Mouse (Mus musculus) left cerebral cortex, postnatal 10 days (tissue): Measurements from ENCODE around the gene Dnajc21. TPM values are rescaled to one million over a fixed set of nuclear protein-coding genes. Genes with fewer than 3 reads are reported as not detected.
"Not testable (repeated sequence)": the region's sequence is repeated elsewhere in the genome, so short reads cannot be mapped to it uniquely, and the experiment has no call there.

Experiments
- DNase-seq, 2 experiments: peaks; one replicate each; pipeline ENCODE4 v3.0.0; 2021 to 2022; ENCODE audit warnings: low spot score in 2 of 2, mixed read lengths in 1 of 2; ENCODE audit errors: extremely low spot score in 1 of 2
- intact Hi-C: fragments of 180-260 bp; cut with DNase I; formaldehyde crosslinking; loops from one replicate; pipeline ENCODE4 v1.15.1; 2025
- total RNA-seq, 2 experiments: library from RNA; stranded (reverse); gene quantifications; 2 replicates each; pipeline ENCODE4 v1.2.3; 2021

Gene Dnajc21
- total RNA-seq = 10 to 100 TPM; 12.2 to 12.6 TPM

DNA sequence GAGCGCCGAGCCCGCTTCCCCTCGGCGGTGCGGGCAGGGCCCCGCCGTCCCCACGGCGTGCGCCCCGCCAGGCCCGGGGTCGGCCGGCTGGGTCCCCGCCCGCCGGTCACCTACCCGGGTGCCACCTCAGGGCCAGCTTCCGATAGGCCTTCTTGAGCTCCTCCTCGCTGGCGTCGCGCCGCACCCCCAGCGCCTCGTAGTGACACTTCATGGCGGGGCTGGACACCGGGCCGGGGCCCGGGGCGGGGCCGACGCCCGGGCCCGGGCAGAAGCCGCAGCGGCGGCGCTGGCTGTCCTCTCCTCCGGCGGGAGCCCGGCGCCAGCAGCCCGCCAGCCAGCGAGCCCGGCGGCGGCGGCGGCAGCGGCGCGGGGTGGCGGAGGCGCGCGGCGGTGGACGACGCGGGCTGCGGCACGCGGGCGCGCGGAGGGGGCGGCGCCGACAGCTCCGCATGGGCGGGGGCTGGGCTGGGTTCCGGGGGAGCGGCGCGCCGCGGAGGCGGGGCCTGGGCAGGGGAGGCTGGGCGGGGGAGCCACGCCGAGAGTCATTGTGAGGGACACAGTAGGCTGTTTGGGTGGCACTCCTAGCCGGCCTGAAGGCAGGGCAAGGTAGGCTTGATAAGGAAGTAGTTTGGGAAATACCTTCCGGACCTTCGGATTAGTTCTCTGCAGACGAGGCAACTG lies at the start of gene Dnajc21:
TSS of gene Dnajc21 (minus strand) at position 366 of the 681 bp plus-strand sequence.
- peak; percentile 42 to 91 for DNase-seq
- intact Hi-C loops = no loop called here

- intact Hi-C loops = no loop called here
- DNase-seq = no peak
These were observed 44.9 kb upstream of the Dnajc21 start for GRCm38 (mm10) chr15:10515166-10515565.

DNA sequence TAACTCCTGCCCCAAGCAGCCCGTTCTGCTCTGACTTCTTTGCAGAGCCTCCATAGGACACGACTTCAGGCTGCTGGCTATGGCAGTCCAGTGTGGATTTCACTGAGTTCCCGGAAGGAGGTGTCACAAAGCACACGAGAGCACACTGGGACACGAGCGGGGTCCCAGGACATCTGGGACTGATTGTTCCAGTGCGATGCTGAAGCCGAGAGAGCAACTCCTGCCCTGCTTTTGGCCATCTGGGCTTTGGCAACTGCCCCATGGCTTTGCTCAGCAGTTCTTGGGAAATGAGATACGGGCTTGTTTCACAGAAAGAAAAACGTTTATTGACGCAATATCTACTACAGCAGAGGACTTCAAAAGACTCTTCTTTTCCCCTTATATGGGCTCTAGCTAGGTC lies 35.8 kb upstream of the Dnajc21 start:
- intact Hi-C loops = loop anchor here (10.0 kb wide), 1 partner anchor 199 kb away; no protein-coding TSS in a partner anchor
- peak in 1 of 2 experiments; percentile 59 for DNase-seq

GRCm38 (mm10) chr15:10500838-10501719 lies 30.8 kb upstream of the Dnajc21 start:
- intact Hi-C loops = loop anchor here (1.0 to 10.0 kb wide), 3 partner anchors 204 to 400 kb away; no protein-coding TSS in a partner anchor

GRCm38 (mm10) chr15:10500035-10500434 lies 29.7 kb upstream of the Dnajc21 start:
- no peak for DNase-seq
- intact Hi-C loops = loop anchor here (2.0 to 10.0 kb wide), 2 partner anchors 205 to 401 kb away; no protein-coding TSS in a partner anchor

More at GRCm38 (mm10) chr15:10500838-10501719, 30.8 kb upstream of the Dnajc21 start:
- peak; percentile 53 to 63 for DNase-seq

DNA sequence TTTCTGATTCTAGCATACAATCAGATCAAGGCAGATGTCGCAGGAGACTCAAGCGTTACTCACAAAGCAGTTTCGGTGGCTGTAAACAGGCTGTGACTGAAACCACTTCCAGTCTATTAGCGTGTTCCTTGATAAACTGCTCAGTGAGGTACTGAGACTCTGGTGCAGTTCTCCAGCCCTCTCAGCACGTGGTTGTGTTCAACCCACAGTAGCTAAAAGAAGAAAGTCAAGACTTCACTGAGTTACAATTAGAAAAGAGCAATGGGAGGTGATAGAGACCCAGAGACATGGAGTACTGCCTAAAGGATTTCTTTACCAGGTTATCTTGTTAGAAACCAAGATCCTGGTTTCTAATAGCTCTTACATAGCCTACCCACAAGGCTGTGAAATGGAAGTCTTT lies 29.3 kb upstream of the Dnajc21 start:
- no peak for DNase-seq
- intact Hi-C loops = no loop called here

DNA sequence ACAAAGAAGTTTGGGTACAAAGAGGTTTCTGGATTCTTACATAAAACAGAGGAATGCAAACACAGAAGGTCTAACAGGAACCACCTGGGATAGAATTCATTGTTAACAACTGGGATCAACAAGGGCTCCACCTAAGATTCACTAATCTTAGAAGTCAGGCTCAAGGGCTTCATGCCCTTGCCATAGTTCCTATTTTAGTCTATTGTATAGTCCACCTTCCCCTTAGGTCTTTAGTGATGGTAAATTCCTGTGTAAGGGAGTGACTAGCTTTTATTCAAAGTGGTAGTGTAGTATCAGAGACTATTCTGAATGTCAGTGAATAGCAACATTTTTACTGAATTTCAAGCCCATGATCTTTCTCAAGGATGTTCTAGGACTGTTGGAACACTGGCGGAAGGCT lies 26.4 kb upstream of the Dnajc21 start:
- intact Hi-C loops, DNase-seq: not testable (repeated sequence)

DNA sequence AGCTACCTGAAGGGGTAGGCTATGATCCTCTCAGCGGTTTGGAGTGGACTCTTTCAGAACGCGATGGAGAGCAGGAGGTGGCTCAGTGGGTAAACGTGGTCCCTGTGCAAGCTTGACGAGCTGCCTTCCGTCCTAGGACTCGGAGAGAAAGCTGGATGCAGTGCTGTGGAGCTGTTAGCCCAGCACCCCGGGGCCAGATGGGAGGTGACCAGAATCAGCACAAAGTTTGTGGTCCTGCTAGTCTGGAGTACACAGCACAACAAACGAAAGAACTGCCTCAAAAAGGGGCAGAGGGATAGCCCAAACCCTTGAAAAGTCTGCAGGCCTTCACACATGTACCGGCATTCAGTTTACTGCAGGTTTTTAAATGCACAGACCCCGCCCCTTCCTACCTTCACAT lies 25.6 kb upstream of the Dnajc21 start:
- intact Hi-C loops = no loop called here

GRCm38 (mm10) chr15:10490101-10490500 lies 19.8 kb upstream of the Dnajc21 start:
- DNase-seq = no peak
- intact Hi-C loops = no loop called here

More for the DNA sequence above, 25.6 kb upstream of the Dnajc21 start:
- DNase-seq = no peak

DNA sequence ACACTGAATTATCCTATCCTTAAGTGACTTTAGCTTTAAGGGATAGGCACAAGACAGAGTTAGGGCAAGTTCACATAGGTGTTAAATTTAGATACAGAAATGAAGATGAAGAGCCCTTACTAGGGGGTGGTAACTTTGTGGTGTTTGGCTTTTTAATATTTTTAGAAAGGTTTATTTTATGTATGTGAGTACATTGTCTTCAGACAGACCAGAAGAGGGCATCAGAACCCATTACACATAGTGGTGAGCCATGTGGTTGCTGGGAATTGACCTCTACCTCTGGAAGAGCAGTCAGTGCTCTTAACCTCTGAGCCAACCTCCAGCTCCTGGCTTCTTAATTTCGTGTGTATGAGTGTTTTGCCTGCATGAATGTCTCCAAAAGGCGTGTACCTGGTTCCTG lies 16.9 kb upstream of the Dnajc21 start:
- intact Hi-C loops = loop anchor here (10.0 kb wide), 1 partner anchor 898 kb away; no protein-coding TSS in a partner anchor
- DNase-seq = no peak

DNA sequence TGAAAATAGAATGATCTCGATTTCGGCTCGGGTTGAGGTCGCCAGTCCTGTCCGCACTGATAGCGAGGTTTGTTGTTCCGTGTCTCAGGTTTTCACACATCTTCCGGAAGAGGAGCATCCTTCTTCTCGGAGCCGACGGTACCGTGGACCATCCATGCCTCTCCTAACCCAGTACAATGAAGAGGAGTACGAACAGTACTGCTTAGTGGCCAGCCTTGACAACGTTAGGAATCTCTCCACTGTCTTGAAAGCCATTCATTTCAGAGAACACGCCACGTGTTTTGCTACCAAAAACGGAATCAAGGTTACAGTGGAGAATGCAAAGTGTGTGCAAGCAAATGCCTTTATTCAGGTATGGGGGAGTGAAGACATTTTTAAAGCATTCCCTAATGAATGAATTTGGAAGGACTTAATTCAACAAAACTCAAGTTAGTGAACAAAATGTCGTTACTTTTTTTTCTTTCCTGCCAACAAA lies 16.1 kb upstream of the Dnajc21 start:
- DNase-seq = no peak
- intact Hi-C loops = loop anchor here (10.0 kb wide), 1 partner anchor 898 kb away; no protein-coding TSS in a partner anchor

DNA sequence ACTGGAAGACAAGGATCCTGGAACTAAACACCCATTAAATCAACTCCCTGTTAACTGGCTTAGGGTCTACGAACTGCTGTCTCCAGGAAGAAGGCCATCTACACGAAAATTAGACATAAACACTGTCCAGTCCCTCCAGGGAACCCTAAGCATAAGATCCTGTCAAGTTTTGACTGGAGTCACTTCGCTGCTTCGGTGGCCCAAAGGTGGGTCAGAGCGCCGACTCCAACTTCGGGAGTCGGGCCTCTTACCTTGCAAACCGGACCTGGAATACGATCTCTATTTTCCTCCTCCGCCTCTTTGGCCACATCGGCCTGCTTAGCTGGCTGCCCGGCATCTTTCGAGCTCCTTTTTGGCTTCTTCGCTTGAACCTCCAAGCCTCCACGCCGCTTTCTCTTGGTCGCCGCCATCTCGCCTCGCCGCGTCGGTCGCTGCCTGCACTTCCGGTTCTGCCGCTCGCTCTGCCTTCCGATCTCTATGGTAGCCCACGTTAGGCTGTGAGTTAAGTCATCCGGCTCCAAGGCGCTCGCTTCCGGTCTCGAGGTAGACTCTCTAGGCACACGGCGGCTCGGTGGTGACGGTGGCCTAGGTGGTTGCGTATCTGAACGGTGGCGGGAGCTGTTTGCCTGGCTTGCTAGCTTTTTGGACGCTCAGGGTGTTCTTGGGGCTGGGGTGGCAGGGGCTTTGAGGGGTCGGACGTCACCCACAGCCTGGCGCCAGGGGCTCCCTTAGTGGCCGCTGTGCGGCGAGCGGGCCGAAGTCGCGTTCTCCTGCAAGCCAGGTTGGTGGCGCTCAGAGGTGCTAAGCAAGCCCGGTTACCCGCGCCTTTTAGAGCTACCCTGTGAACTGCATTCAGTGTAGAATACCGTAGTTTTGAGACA lies 15.4 kb upstream of the Dnajc21 start, which contains the start of the genes Brix1 and Rad1:
TSS of gene Brix1 (minus strand) at position 464 of the 881 bp plus-strand sequence.
TSS of gene Rad1 (plus strand) at position 535 of the 881 bp plus-strand sequence.
- intact Hi-C loops = loop anchor here (10.0 kb wide), 1 partner anchor 899 kb away; no protein-coding TSS in a partner anchor
- peak; percentile 92 to 94 for DNase-seq

GRCm38 (mm10) chr15:10470941-10471340 lies 625 bp upstream of the Dnajc21 start:
- intact Hi-C loops = no loop called here
- DNase-seq = no peak

GRCm38 (mm10) chr15:10469641-10470150 lies 620 bp downstream of the Dnajc21 start:
- intact Hi-C loops = no loop called here
- peak in 1 of 2 experiments; percentile 19 for DNase-seq

- intact Hi-C loops = no loop called here
These were observed 1.6 kb downstream of the Dnajc21 start for GRCm38 (mm10) chr15:10468761-10469160.

DNA sequence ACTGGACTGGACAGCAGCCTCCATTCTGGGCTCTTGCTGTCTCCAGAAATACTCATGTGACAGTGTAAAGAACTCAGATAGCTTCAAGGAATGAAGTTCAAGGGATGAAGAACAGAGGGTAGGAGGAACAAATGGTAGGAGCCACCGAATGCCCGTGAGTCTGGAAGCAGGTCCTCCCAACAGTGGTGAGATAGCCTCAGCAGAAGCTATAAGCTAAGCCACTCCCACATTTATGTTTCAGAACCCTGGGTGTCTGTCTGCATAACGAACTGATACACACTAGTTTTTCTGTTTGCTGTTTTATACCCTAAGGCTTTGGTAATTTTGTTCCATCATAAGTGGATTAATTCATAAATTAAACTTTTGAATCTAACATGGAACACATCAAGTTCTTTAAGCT lies 5.6 kb downstream of the Dnajc21 start:
- intact Hi-C loops = no loop called here
- no peak for DNase-seq

More at GRCm38 (mm10) chr15:10468761-10469160, 1.6 kb downstream of the Dnajc21 start:
- DNase-seq = no peak

DNA sequence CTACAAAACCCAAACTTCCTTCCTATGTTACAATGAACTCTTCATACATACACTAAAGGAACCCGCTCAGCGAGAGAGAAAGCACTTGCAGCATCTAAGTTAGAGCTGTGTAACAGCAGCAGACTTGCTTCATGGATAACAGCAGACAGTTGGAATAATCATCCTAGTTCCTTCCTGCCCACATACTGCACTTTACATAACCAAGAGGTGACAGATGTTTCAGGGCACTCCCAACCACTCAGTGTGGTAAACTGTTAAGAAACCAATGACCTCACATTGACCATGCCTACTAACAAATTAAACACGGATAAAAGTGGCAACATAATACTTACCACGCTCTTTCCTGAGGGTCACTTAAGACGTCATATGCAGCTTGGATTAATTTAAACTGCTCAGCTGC lies 6.8 kb downstream of the Dnajc21 start:
- no peak for DNase-seq
- intact Hi-C loops = no loop called here

DNA sequence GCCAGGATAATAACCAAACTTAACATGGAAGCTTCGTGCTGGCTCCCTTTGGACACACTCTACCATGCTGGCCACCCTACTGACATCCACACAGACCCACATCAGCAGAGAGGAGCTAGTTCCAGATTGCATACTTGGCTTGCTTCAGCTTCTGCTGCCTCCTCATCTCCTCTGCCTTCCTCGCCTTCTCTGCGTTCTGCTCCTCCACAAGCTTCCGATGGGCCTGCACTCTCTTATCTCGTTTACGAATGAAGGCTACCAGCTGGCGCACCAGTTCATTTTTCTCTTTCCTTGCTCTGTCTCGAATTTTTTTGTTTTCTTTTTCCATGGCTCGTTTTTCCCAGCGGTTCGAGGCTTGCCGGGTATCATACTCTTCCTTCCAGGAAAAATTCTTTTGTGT lies 9.3 kb downstream of the Dnajc21 start:
- intact Hi-C loops = no loop called here
- DNase-seq = no peak
